Mouse (Mus musculus): ENCODE data around the gene Grasp.

The Grasp gene

GRCm38 (mm10) chr15:101227971-101228370 lies 4.0 kb downstream of the Grasp start:
- peak; percentile 68 to 77 for DNase-seq (ENCODE audit: low spot score in 2 of 2)

GRCm38 (mm10) chr15:101228866-101229590 lies 5.0 kb downstream of the Grasp start:
- DNase-seq (ENCODE audit: low spot score in 2 of 2) = peak in 1 of 2 experiments; percentile 63

GRCm38 (mm10) chr15:101230503-101230902 lies 6.5 kb downstream of the Grasp start:
- DNase-seq (ENCODE audit: low spot score in 2 of 2) = no peak

- DNase-seq (ENCODE audit: low spot score in 2 of 2) = no peak
These were observed 7.1 kb downstream of the Grasp start for GRCm38 (mm10) chr15:101230995-101231647.

- DNase-seq (ENCODE audit: low spot score in 2 of 2) = no peak
These were observed 7.7 kb downstream of the Grasp start for GRCm38 (mm10) chr15:101231648-101232180.

GRCm38 (mm10) chr15:101232607-101233006 lies 8.6 kb downstream of the Grasp start:
- DNase-seq (ENCODE audit: low spot score in 2 of 2) = peak in 1 of 2 experiments; percentile 17

GRCm38 (mm10) chr15:101233183-101233582 lies 9.2 kb downstream of the Grasp start:
- DNase-seq (ENCODE audit: low spot score in 2 of 2) = peak in 1 of 2 experiments; percentile 16

GRCm38 (mm10) chr15:101233641-101234275 lies 9.8 kb downstream of the Grasp start:
- DNase-seq (ENCODE audit: low spot score in 2 of 2) = peak in 1 of 2 experiments; percentile 19

- peak in 1 of 2 experiments; percentile 16 for DNase-seq (ENCODE audit: low spot score in 2 of 2)
These were observed 10.8 kb downstream of the Grasp start for GRCm38 (mm10) chr15:101234611-101235341.

- peak in 1 of 2 experiments; percentile 17 for DNase-seq (ENCODE audit: low spot score in 2 of 2)
These were observed 11.3 kb downstream of the Grasp start for GRCm38 (mm10) chr15:101235342-101235698.

GRCm38 (mm10) chr15:101235728-101236327 lies 11.8 kb downstream of the Grasp start:
- DNase-seq (ENCODE audit: low spot score in 2 of 2) = peak in 1 of 2 experiments; percentile 16

GRCm38 (mm10) chr15:101236878-101237277 lies 12.9 kb downstream of the Grasp start:
- peak; percentile 55 to 79 for DNase-seq (ENCODE audit: low spot score in 2 of 2)

GRCm38 (mm10) chr15:101238885-101239511 lies 15.0 kb downstream of the Grasp start:
- peak in 1 of 2 experiments; percentile 52 for DNase-seq (ENCODE audit: low spot score in 2 of 2)

- DNase-seq (ENCODE audit: low spot score in 2 of 2) = no peak
These were observed 15.8 kb downstream of the Grasp start for GRCm38 (mm10) chr15:101239821-101240220.

- peak; percentile 75 to 86 for DNase-seq (ENCODE audit: low spot score in 2 of 2)
These were observed 16.8 kb downstream of the Grasp start for GRCm38 (mm10) chr15:101240799-101241204.

- no peak for DNase-seq (ENCODE audit: low spot score in 2 of 2)
These were observed 17.2 kb downstream of the Grasp start for GRCm38 (mm10) chr15:101241236-101241635.

- DNase-seq (ENCODE audit: low spot score in 2 of 2) = no peak
These were observed 17.9 kb downstream of the Grasp start for GRCm38 (mm10) chr15:101241853-101242252.

- DNase-seq (ENCODE audit: low spot score in 2 of 2) = no peak
These were observed 18.7 kb downstream of the Grasp start for GRCm38 (mm10) chr15:101242645-101243044.

- DNase-seq (ENCODE audit: low spot score in 2 of 2) = no peak
These were observed 20.0 kb downstream of the Grasp start for GRCm38 (mm10) chr15:101244012-101244411.

- DNase-seq (ENCODE audit: low spot score in 2 of 2) = peak; percentile 94
These were observed 22.5 kb downstream of the Grasp start for GRCm38 (mm10) chr15:101246231-101247154.
